Mouse (Mus musculus) midbrain, embryonic 14.5 days (tissue): Measurements from ENCODE around the gene Evx2. TPM values are rescaled to one million over a fixed set of nuclear protein-coding genes. Genes with fewer than 3 reads are reported as not detected.

Source experiments
- ATAC-seq: fragments of 200-750 bp; cut with Nextera tagmentation; 2 replicates; pipeline ENCODE4 v1.8.0; 2017; ENCODE audit warnings: moderate number of reproducible peaks, moderate library complexity; ENCODE audit not compliant: low FRiP score, low TSS enrichment
- DNase-seq: peaks from one replicate; pipeline ENCODE4 v3.0.0-alpha.2; 2015
- H3K27ac ChIP-seq: fragments of 300-500 bp; sonication (generic); replicated peaks from 2 replicates; pipeline ENCODE4 v1.5.1; 2014; ENCODE audit warnings: mild to moderate bottlenecking, low read depth, low read length, moderate library complexity
- H3K27me3 ChIP-seq: fragments of 300-500 bp; sonication (generic); 2 replicates; pipeline ENCODE4 v1.6.1; 2014; ENCODE audit warnings: low read length, control low read depth, mixed read lengths; ENCODE audit not compliant: control insufficient read depth, insufficient read depth
- H3K36me3 ChIP-seq: fragments of 300-500 bp; sonication (generic); 2 replicates; pipeline ENCODE4 v1.6.1; 2014; ENCODE audit warnings: low read length, control low read depth; ENCODE audit not compliant: control insufficient read depth, insufficient read depth
- H3K4me1 ChIP-seq: fragments of 300-500 bp; sonication (generic); 2 replicates; pipeline ENCODE4 v1.6.1; 2014; ENCODE audit warnings: mild to moderate bottlenecking, antibody characterized with exemption, low read length, control low read depth; ENCODE audit not compliant: control insufficient read depth, insufficient read depth
- H3K4me2 ChIP-seq: fragments of 300-500 bp; sonication (generic); 2 replicates; pipeline ENCODE4 v1.6.1; 2014; ENCODE audit warnings: mild to moderate bottlenecking, low read length, moderate library complexity
- H3K4me3 ChIP-seq: fragments of 300-500 bp; sonication (generic); replicated peaks from 2 replicates; pipeline ENCODE4 v1.5.1; 2014; ENCODE audit warnings: low read depth, low read length
- H3K9ac ChIP-seq: fragments of 300-500 bp; sonication (generic); replicated peaks from 2 replicates; pipeline ENCODE4 v1.6.1; 2014; ENCODE audit warnings: mild to moderate bottlenecking, low read length, moderate library complexity
- H3K9me3 ChIP-seq: fragments of 300-500 bp; sonication (generic); 2 replicates; pipeline ENCODE4 v1.6.1; 2016; ENCODE audit warnings: low read length, control low read depth, mixed read lengths; ENCODE audit not compliant: control insufficient read depth
- WGBS: fragments of 180-500 bp; shearing (Covaris S2); extraction: QIAGEN DNeasy Blood & Tissue Kit; methylation state at CpG from one replicate; pipeline ENCODE4 v1.1.7; 2014; 5-methylcytosine and 5-hydroxymethylcytosine counted together
- polyA plus RNA-seq: library from polyadenylated mRNA; unstranded; fragments of >200 nt; fragmentation: Nextera tagmentation; extraction: Ambion mirVana; gene quantifications from 2 replicates; pipeline ENCODE4 v1.2.1, GENCODE M21; 2014

The Evx2 gene
- polyA plus RNA-seq, 1 experiment from 2014 or later: 1.2 TPM

DNA sequence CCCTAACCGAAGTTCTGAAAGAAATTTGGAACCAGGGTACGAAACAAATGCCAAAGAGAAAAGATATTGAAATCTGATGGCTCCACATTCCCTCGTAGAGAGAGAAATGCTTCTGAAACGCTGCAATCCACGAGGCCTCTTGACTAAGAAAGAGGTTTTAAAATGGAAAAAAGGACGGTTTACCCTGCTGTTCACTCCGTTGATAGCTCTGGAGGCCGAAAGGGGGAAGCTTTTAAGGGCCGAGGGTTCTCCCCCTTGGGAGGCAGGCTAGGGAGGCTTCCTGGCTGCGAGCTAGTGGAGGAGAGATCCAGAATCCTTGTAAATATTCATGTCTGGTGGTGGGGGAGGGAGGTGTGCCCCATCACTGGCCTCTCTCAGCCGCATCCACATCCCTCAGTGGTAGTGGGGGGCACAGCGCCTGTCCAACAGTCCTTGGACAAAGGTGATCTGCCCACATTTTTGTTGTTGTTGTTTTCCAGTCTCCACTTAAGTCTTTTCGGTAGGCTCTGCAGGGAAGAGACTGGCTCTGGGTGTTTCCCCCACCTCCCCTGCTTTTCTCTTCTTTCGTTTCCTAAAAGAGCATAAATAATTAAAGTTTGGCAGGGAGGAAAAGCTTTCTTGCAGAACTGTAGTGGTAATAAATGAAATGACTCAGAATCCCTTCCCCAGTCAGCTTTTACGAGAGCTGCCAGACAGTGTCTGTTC lies 19.7 kb upstream of the Evx2 start, which contains the start of gene Hoxd11:
Gene Hoxd11 (plus strand): TSS at position 667 of the 705 bp plus-strand sequence.
- H3K36me3 ChIP-seq: no peaks in the 10 kb centered on the region
- DNase-seq (no peak), ATAC-seq (no peak)
- H3K27me3 ChIP-seq: peaks cover 99% of the 10 kb centered on the region
- WGBS: 2% methylated on average over 15 of the region's 15 CpGs
- H3K9me3 ChIP-seq: no peaks in the 10 kb centered on the region
- no peak within 1 kb of the TSS for H3K27ac ChIP-seq
- H3K9ac ChIP-seq: no peak within 1 kb of the TSS
- no peak within 1 kb of the TSS for H3K4me2 ChIP-seq
- H3K4me3 ChIP-seq: no peak within 1 kb of the TSS
- 0 out of 2 replicates have a peak, but pooled peaks cover 4% of the 10 kb centered on the region for H3K4me1 ChIP-seq

DNA sequence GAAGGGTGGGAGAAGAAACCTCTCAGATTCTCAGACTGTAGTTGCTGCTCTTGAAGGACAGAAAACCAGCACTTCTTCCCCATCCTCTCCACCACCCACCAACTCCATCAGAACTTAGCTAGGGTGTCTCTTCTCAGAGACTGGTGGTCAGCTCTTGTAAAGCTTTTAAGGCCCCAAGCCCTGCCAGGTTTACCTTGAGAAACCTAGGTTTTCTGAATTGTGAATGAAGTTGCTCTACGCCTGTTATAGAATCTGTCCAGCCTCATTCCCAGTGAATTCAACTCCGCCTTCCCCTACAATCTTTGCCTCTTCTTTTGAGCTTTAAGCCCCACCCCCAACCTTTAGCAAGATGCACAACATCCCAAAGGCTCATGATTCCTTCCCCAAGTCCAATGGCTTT lies 17.7 kb upstream of the Evx2 start:
- Histone ChIP-seq H3K27me3 (peaks cover 99% of the 10 kb centered on the region), H3K27ac (no peak overlapping the region), H3K4me3 (no peak overlapping the region), H3K9ac (no peak overlapping the region), H3K4me1 (no peaks in the 10 kb centered on the region), H3K9me3 (no peaks in the 10 kb centered on the region), H3K4me2 (no peak overlapping the region), H3K36me3 (no peaks in the 10 kb centered on the region)
- 9% methylated on average over 2 of the region's 2 CpGs for WGBS
- no peak for DNase-seq
- ATAC-seq: no peak

DNA sequence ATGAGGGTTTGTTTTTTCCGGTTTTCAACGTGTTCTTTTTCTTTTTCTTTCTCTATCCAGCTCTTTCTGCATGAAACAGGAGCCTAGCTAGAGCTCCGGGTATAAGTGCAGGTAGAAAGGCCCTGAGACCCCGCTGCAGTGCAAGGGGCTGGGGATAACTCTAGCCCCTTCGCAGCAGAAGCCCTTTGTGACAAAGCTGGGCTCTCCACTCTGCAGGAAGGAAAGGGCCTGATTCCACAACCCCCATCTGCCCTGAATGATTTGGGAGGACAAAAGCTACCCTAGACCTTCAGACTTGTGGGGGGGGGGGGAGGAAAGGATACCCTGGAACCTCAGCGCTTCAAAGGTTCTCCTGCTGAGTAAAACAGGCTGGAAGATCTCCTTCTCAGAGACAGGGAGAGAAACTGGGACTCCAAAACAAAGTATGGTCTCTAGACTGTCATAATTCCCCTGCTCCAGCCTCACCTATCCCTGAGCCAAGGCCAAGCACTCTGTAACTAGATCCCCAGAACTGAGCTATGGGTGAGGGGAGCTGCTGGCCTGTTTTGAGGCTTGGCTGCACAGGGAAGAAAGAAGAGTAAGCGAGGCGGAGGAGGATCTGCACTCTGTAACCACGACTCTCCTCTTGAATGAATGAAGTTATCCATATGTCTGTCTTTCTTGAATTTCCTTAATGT lies 17.2 kb upstream of the Evx2 start:
- no peak overlapping the region for H3K27ac ChIP-seq
- no peaks in the 10 kb centered on the region for H3K36me3 ChIP-seq
- no peak for ATAC-seq
- H3K4me3 ChIP-seq: no peak overlapping the region
- no peaks in the 10 kb centered on the region for H3K4me1 ChIP-seq
- no peaks in the 10 kb centered on the region for H3K9me3 ChIP-seq
- 3% methylated on average over 9 of the region's 9 CpGs for WGBS
- H3K4me2 ChIP-seq: no peak overlapping the region
- peaks cover 99% of the 10 kb centered on the region for H3K27me3 ChIP-seq
- DNase-seq: no peak
- H3K9ac ChIP-seq: no peak overlapping the region

DNA sequence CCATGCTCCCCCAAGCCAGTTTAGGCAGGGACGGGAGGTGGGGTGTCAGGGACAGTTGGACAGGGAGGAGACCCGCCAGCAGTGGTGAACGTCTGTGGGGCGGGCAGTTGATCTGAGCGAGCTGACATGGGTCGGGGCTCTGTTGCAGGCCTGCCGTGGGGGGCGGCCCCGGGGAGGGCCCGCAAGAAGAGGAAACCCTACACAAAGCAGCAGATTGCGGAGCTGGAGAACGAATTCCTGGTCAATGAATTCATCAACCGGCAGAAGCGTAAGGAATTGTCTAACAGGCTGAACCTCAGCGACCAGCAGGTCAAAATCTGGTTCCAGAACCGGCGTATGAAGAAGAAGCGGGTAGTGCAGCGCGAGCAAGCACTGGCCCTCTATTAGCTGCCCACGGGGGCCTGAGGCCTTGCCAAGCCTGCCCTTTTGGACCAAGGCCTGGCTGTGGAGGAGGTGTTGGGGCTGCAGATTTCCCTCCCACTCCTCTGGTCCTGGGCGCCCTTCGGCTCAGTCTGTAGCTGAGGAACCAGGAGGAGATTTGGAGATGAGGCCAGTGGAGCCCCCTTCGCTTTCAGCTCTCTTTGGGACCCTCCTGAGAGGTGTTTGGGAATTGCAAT lies 16.4 kb upstream of the Evx2 start:
- H3K4me3 ChIP-seq: no peak overlapping the region
- H3K4me1 ChIP-seq: no peaks in the 10 kb centered on the region
- H3K9ac ChIP-seq: no peak overlapping the region
- peaks cover 99% of the 10 kb centered on the region for H3K27me3 ChIP-seq
- 4% methylated on average over 24 of the region's 24 CpGs for WGBS
- H3K4me2 ChIP-seq: no peak overlapping the region
- no peak overlapping the region for H3K27ac ChIP-seq
- H3K9me3 ChIP-seq: no peaks in the 10 kb centered on the region
- ATAC-seq (no peak), DNase-seq (no peak)
- H3K36me3 ChIP-seq: no peaks in the 10 kb centered on the region

DNA sequence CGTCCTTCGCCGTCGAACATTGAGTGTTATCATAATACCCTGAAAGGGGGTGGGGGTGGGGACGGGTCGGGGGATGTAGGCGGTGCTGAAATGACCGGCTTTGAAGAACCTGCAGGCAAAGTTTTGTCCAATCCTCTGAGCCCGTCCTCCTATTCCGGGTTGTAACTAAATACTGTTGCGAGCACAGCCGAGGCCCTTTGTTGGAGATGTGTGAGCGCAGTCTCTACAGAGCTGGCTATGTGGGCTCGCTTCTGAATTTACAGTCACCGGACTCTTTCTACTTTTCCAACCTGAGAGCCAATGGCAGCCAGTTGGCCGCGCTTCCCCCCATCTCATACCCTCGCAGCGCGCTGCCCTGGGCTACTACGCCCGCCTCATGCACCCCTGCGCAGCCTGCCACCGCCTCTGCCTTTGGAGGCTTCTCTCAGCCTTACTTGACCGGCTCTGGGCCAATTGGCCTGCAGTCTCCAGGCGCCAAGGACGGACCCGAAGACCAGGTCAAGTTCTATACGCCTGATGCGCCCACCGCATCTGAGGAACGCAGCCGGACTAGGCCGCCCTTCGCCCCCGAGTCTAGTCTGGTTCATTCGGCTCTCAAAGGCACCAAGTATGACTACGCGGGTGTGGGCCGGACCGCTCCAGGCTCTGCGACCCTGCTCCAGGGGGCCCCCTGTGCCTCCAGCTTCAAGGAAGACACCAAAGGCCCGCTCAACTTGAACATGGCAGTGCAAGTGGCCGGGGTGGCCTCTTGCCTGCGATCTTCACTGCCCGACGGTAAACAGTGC lies 15.7 kb upstream of the Evx2 start, which contains the start of gene Hoxd12:
Gene Hoxd12 (plus strand): TSS at position 133 of the 785 bp plus-strand sequence.
- DNase-seq (no peak), ATAC-seq (no peak)
- WGBS: 2% methylated on average over 47 of the region's 47 CpGs

DNA sequence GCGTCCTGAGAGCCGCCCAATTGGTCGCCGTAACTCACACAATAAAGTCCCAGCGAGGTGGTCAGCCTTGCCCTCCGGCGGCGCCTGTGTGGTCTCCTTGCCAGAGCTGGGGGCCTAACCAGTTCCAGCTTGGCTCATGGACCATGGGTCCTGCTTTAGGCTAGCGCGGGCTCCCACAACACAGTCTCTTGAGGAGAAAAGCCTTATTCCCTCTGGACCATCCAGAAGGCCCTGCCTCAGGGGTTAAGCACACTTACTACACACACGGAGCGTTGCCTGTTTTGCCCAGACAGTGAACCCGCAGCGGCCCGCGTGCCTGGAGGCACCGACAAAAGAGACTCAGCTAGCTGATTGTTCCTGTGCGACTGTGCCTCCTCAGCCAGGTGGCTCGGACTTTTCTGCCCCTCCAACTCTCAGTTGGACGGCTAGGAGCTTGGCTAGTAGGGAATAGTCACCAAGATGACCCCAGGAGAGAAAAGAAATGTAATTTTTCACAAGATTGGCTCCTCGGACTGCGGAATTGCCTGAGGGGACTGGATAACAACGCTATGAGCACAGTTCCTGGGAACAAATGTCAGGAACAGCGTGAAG lies 14.6 kb upstream of the Evx2 start:
- H3K4me1 ChIP-seq: no peaks in the 10 kb centered on the region
- H3K9ac ChIP-seq: no peak overlapping the region
- H3K36me3 ChIP-seq: no peaks in the 10 kb centered on the region
- no peaks in the 10 kb centered on the region for H3K9me3 ChIP-seq
- DNase-seq (no peak), ATAC-seq (no peak)
- 1% methylated on average over 24 of the region's 24 CpGs for WGBS
- H3K4me3 ChIP-seq: no peak overlapping the region
- H3K27ac ChIP-seq: no peak overlapping the region
- H3K27me3 ChIP-seq: peaks cover 100% of the 10 kb centered on the region
- H3K4me2 ChIP-seq: no peak overlapping the region

More for the DNA sequence above, 15.7 kb upstream of the Evx2 start, which contains the start of gene Hoxd12:
- H3K4me2 ChIP-seq: no peak within 1 kb of the TSS
- H3K4me3 ChIP-seq: no peak within 1 kb of the TSS
- no peak within 1 kb of the TSS for H3K9ac ChIP-seq
- H3K9me3 ChIP-seq: no peaks in the 10 kb centered on the region
- H3K27me3 ChIP-seq: peaks cover 100% of the 10 kb centered on the region
- H3K4me1 ChIP-seq: no peaks in the 10 kb centered on the region
- H3K36me3 ChIP-seq: no peaks in the 10 kb centered on the region
- H3K27ac ChIP-seq: no peak within 1 kb of the TSS

DNA sequence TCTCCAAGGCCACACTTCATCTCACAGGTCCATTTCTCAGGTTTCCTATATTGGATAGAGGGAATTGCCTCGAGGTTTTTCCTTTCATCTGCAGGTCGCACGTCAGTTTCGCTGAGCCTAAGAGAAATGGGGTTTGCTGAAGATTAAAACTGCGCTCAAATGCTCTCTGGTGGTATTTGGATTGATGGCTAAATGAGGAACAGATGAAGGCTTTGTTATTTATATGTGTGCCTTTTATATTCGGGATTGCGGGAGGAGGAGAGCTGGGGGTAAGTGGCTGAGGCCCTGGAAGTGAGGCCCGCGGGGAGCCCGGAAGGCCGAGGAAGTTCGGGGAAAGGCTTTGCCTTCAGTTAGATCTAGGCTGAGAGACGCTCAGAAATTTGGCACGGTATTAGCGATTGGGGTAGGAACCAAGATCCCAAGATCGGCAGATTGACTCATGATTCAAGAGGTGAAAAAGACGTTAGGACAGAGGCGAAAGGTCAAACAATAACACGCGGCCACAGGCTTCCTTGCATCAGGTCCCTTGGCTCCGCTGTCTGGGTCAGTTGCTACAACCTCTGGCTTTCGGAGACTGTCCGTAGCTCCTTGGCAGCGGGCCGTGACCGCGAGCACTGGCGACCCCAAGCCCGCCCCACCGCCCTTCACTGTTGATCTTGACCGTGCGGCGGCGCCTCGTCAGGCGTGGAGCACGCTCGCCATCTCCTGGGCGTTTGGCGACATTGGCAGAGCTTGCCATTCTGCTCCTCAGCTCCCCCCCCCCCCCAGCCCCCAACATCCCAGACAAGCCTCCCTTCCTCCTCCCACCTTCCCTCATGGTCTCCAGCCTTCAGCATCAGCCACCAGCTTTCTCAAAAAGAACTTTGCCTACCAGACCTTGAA lies 13.4 kb upstream of the Evx2 start:
- no peak for ATAC-seq

More for the DNA sequence above, 13.4 kb upstream of the Evx2 start:
- Histone ChIP-seq H3K4me1 (no peaks in the 10 kb centered on the region), H3K9me3 (no peaks in the 10 kb centered on the region), H3K27ac (no peak overlapping the region), H3K4me2 (peak overlapping the region; percentile 46), H3K27me3 (peaks cover 99% of the 10 kb centered on the region), H3K36me3 (no peaks in the 10 kb centered on the region), H3K4me3 (peak overlapping the region; percentile 20), H3K9ac (no peak overlapping the region)
- DNase-seq: peak; percentile 84
- under 1% methylated on average over 40 of the region's 40 CpGs for WGBS
